In the genomic region with DNA sequence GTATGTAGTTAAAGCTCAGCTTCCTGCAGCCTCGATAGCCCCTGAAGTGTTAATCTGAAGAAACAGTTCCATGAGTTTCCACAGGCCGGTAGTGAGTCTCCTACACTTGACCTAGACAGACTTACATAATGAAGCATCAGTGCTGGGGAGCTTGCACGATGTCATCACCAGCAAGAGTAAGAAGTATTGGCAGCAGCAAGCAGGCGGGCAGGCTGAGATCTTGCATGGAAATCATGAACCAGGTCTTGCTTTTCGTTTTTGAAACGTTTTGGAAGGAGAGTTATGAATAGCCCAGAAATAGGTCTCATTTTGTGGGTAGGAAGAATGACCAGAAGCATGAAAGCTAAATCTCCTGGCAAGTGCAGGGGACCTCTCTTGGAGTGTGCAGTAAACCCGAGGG, we compare ENCODE assay signal across 8 mouse cellular contexts. TPM values are rescaled to one million over a fixed set of nuclear protein-coding genes. Genes with fewer than 3 reads are reported as not detected.
A peak's percentile ranks its signal among the peaks of the same experiment; 100 is the strongest.
DNase-seq lines count a peak whose midpoint lies in the region; ATAC-seq lines count a peak whose summit lies in the region.

TSS of gene Scn1a (minus strand) at position 130 of the 400 bp plus-strand sequence.

- H3K36me3 ChIP-seq in kidney, embryonic 14.5 days (ENCODE audit: control insufficient read depth, insufficient read depth, low read length) = no peaks in the 10 kb centered on the region
- no peaks in the 10 kb centered on the region for H3K36me3 ChIP-seq in intestine, embryonic 14.5 days (ENCODE audit: control insufficient read depth, insufficient read depth, low read length)
- no peaks in the 10 kb centered on the region for H3K36me3 ChIP-seq in limb, embryonic 15.5 days

- H3K27ac ChIP-seq in kidney, embryonic 14.5 days (ENCODE audit: low read depth, low read length) = no peak within 1 kb of the TSS
- H3K27ac ChIP-seq in intestine, embryonic 14.5 days (ENCODE audit: low read depth) = no peak within 1 kb of the TSS
- H3K27ac ChIP-seq in limb, embryonic 15.5 days = no peak within 1 kb of the TSS

- H3K9ac ChIP-seq in kidney, embryonic 14.5 days (ENCODE audit: low read depth, low read length) = peak within 1 kb of the TSS; percentile 19; the same call in 1 of the 2 replicates
- no peak within 1 kb of the TSS for H3K9ac ChIP-seq in intestine, embryonic 14.5 days (ENCODE audit: low read length)
- H3K9ac ChIP-seq in limb, embryonic 15.5 days = no peak within 1 kb of the TSS

- no peaks in the 10 kb centered on the region for H3K4me1 ChIP-seq in kidney, embryonic 14.5 days (ENCODE audit: control insufficient read depth, insufficient read depth, low read length)
- H3K4me1 ChIP-seq in intestine, embryonic 14.5 days (replicated peaks; ENCODE audit: control insufficient read depth, insufficient read depth, low read length) = no peaks in the 10 kb centered on the region
- no peaks in the 10 kb centered on the region; the same call in 1 of the 2 replicates for H3K4me1 ChIP-seq in limb, embryonic 15.5 days

- no peaks in the 10 kb centered on the region for H3K27me3 ChIP-seq in kidney, embryonic 14.5 days (ENCODE audit: control insufficient read depth, insufficient read depth, low read length)
- no peaks in the 10 kb centered on the region for H3K27me3 ChIP-seq in intestine, embryonic 14.5 days (replicated peaks; ENCODE audit: control insufficient read depth, insufficient read depth, low read length)
- no peaks in the 10 kb centered on the region for H3K27me3 ChIP-seq in limb, embryonic 15.5 days

- no peak for ATAC-seq in kidney, embryonic 14.5 days (ENCODE audit: low FRiP score, low TSS enrichment)
- ATAC-seq in intestine, embryonic 14.5 days (replicated peaks; ENCODE audit: low FRiP score, low TSS enrichment, low read depth) = no peak
- ATAC-seq in limb, embryonic 15.5 days (ENCODE audit: insufficient number of reproducible peaks, low FRiP score, low TSS enrichment, low read depth) = no peak

- H3K4me3 ChIP-seq in kidney, embryonic 14.5 days (ENCODE audit: low read length) = peak within 1 kb of the TSS; percentile 20
- H3K4me3 ChIP-seq in intestine, embryonic 14.5 days (ENCODE audit: low read depth, low read length) = 0 out of 2 replicates have a peak within 1 kb of the TSS, but pooled peaks have one; percentile 19
- peak within 1 kb of the TSS; percentile 23 for H3K4me3 ChIP-seq in limb, embryonic 15.5 days

- H3K4me2 ChIP-seq in kidney, embryonic 14.5 days (replicated peaks; ENCODE audit: low read depth, low read length) = peak within 1 kb of the TSS; percentile 50
- H3K4me2 ChIP-seq in intestine, embryonic 14.5 days (ENCODE audit: low read length) = peak within 1 kb of the TSS; percentile 53
- peak within 1 kb of the TSS; percentile 45 for H3K4me2 ChIP-seq in limb, embryonic 15.5 days

- WGBS in kidney, embryonic 14.5 days = 8% methylated on average over 7 of the region's 7 CpGs
- whole genome bisulfite sequencing in intestine, embryonic 14.5 days = 11% methylated on average over 7 of the region's 7 CpGs
- WGBS in limb, embryonic 15.5 days = 12% methylated on average over 7 of the region's 7 CpGs

- no peak for DNase-seq in kidney, adult 18-20 months
- DNase-seq in embryo, embryonic 10.5 days (ENCODE audit: low spot score) = peak; percentile 40
- no peak for DNase-seq in intestine, embryonic 14.5 days (ENCODE audit: low spot score)
- DNase-seq in urinary bladder, postnatal 10 days (ENCODE audit: low spot score) = no peak
- no peak for DNase-seq in adrenal gland, adult 18-20 months (ENCODE audit: low spot score in 2 of 2)
- no peak for DNase-seq in adrenal gland, adult 8-10 months

- no peaks in the 10 kb centered on the region for H3K9me3 ChIP-seq in kidney, embryonic 14.5 days (ENCODE audit: control insufficient read depth, low read length)
- no peaks in the 10 kb centered on the region for H3K9me3 ChIP-seq in intestine, embryonic 14.5 days (ENCODE audit: control insufficient read depth, low read length)
- H3K9me3 ChIP-seq in limb, embryonic 15.5 days = no peaks in the 10 kb centered on the region

RNA-seq across cellular contexts. Expression of gene Scn1a, which starts in this region (rescaled TPM):
- 1.2 and 1.3 TPM in 2 replicates for polyA plus RNA-seq in kidney, embryonic 14.5 days (2014; fragmentation: Nextera tagmentation; extraction: Ambion mirVana)
- 0.62 and 0.64 TPM in 2 replicates for polyA plus RNA-seq in intestine, embryonic 14.5 days (2014; fragmentation: Nextera tagmentation; extraction: Ambion mirVana)
- 0.38 and 1.0 TPM in 2 replicates for polyA plus RNA-seq in limb, embryonic 15.5 days (2015; fragmentation: Nextera tagmentation; extraction: Ambion mirVana)
- under 1 TPM; 0.10 TPM for total RNA-seq in adrenal gland, adult 18-20 months (2021)
- total RNA-seq in adrenal gland, adult 8-10 months (2022) = under 1 TPM; 0.45 to 0.65 (median 0.49) TPM
